Mouse (Mus musculus): ENCODE data around the gene Onecut1. TPM values are rescaled to one million over a fixed set of nuclear protein-coding genes. Genes with fewer than 3 reads are reported as not detected.

Gene Onecut1
- total and polyA plus RNA-seq, 2 experiments from 2014 or later = 2.6 to 4.2 TPM

- H3K9me3 ChIP-seq (ENCODE audit: low read length) = no peaks in the 10 kb centered on the region
These were observed 48.6 kb downstream of the Onecut1 start for GRCm38 (mm10) chr9:74910226-74910759.

GRCm38 (mm10) chr9:74911430-74911829 is 49.7 kb downstream of the Onecut1 start:
- no peaks in the 10 kb centered on the region for H3K27me3 ChIP-seq (ENCODE audit: insufficient read depth, low read length)
- no peak for DNase-seq (ENCODE audit: low spot score)
- no peak for TF ChIP-seq CTCF (IDR thresholded peaks at IDR 0.05; ENCODE audit: low read depth)
- H3K4me3 ChIP-seq (ENCODE audit: low read length) = no peak overlapping the region
- no peaks in the 10 kb centered on the region for H3K4me1 ChIP-seq (ENCODE audit: insufficient read depth, low read length)
- H3K4me2 ChIP-seq (ENCODE audit: low read depth, low read length) = no peak overlapping the region
- 0 out of 2 replicates have a peak overlapping the region, but pooled peaks have one; percentile 5 for H3K9ac ChIP-seq (replicated peaks; ENCODE audit: low read length)
- 62% methylated on average over 4 of the region's 4 CpGs for WGBS
- H3K36me3 ChIP-seq (ENCODE audit: insufficient read depth, low read length) = no peaks in the 10 kb centered on the region
- H3K27ac ChIP-seq = no peak overlapping the region
- H3K9me3 ChIP-seq (ENCODE audit: low read length) = no peaks in the 10 kb centered on the region
- ATAC-seq = no peak

More at GRCm38 (mm10) chr9:74910226-74910759, 48.6 kb downstream of the Onecut1 start:
- DNase-seq (ENCODE audit: low spot score) (no peak), ATAC-seq (no peak)
- no peaks in the 10 kb centered on the region for H3K4me1 ChIP-seq (ENCODE audit: insufficient read depth, low read length)
- WGBS = 86% methylated on average over 6 of the region's 6 CpGs
- TF ChIP-seq CTCF (IDR thresholded peaks at IDR 0.05; ENCODE audit: low read depth) = no peak
- H3K9ac ChIP-seq (replicated peaks; ENCODE audit: low read length) = no peak overlapping the region
- no peak overlapping the region for H3K4me3 ChIP-seq (ENCODE audit: low read length)
- no peaks in the 10 kb centered on the region for H3K27me3 ChIP-seq (ENCODE audit: insufficient read depth, low read length)
- no peaks in the 10 kb centered on the region for H3K36me3 ChIP-seq (ENCODE audit: insufficient read depth, low read length)
- no peak overlapping the region for H3K27ac ChIP-seq
- no peak overlapping the region for H3K4me2 ChIP-seq (ENCODE audit: low read depth, low read length)

DNA sequence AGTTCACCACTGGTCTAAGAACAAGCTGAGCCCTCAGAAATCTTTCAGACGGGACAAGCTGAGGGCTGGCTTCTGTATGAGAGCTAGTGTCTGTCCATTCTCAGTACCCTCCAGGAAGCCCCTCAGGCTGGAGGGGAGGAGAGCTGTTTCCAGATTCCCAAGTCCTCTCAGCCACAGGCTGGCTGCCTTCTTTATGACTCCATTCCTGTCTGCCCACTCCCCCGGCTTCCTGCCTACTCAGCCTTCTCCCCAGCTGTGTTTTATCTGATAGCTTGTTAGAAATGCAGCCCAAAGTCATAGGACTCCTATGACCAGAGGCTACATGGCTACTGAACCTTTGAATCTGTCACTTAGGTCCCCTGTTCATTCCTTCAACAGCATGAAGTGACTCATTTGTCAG is 50.2 kb downstream of the Onecut1 start:
- no peak overlapping the region for H3K4me2 ChIP-seq (ENCODE audit: low read depth, low read length)
- H3K9ac ChIP-seq (replicated peaks; ENCODE audit: low read length) = 0 out of 2 replicates have a peak overlapping the region, but pooled peaks have one; percentile 5
- H3K36me3 ChIP-seq (ENCODE audit: insufficient read depth, low read length) = no peaks in the 10 kb centered on the region
- H3K27me3 ChIP-seq (ENCODE audit: insufficient read depth, low read length) = no peaks in the 10 kb centered on the region
- H3K4me3 ChIP-seq (ENCODE audit: low read length) = no peak overlapping the region
- H3K27ac ChIP-seq = no peak overlapping the region
- TF ChIP-seq CTCF (IDR thresholded peaks at IDR 0.05; ENCODE audit: low read depth) = no peak
- H3K4me1 ChIP-seq (ENCODE audit: insufficient read depth, low read length) = no peaks in the 10 kb centered on the region
- DNase-seq (ENCODE audit: low spot score) = no peak
- H3K9me3 ChIP-seq (ENCODE audit: low read length) = no peaks in the 10 kb centered on the region
- no peak for ATAC-seq
- WGBS = 48% methylated on average over 2 of the region's 2 CpGs

DNA sequence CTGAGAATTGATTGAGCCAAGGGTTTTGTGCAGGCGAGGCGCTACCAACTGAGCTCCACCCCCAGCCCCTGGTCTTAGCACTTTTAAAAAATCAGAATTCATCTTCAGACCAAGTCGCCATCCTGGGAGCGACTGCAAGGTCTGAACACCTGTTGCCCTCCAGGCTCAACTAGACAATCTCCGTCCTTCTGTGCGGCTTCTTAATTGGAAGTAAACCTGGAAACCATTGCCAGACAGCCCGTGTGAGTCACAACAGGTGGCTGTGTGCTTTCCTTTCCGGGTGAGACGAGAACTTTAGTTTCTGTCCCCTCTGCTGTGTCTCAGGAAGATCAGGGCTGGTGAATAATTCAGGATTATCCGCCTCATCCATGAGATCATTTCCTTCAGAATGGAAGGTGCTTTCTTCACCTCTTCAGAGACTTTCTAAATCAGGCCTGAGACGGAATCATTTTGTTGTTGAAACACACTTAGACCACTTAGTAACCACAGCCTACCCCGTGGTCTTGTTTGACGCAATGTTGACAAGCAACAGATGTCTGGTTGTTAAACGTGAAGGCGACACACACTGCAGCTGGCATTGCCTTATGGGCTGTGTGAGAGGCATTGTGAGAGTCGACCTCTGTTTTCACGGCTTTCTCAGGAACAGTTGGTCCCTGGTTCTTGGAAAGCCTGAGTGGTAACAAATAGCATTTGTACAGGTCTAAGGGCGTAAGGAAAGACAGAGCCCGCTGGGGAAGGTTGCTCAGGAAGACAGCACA is 51.1 kb downstream of the Onecut1 start:
- no peaks in the 10 kb centered on the region for H3K9me3 ChIP-seq (ENCODE audit: low read length)
- H3K9ac ChIP-seq (replicated peaks; ENCODE audit: low read length) = no peak overlapping the region
- WGBS = 52% methylated on average over 19 of the region's 19 CpGs
- H3K4me2 ChIP-seq (ENCODE audit: low read depth, low read length) = no peak overlapping the region
- DNase-seq (ENCODE audit: low spot score) (no peak), ATAC-seq (no peak)
- H3K36me3 ChIP-seq (ENCODE audit: insufficient read depth, low read length) = no peaks in the 10 kb centered on the region
- no peak overlapping the region for H3K27ac ChIP-seq
- TF ChIP-seq CTCF (IDR thresholded peaks at IDR 0.05; ENCODE audit: low read depth) = no peak
- no peaks in the 10 kb centered on the region for H3K4me1 ChIP-seq (ENCODE audit: insufficient read depth, low read length)
- no peak overlapping the region for H3K4me3 ChIP-seq (ENCODE audit: low read length)
- H3K27me3 ChIP-seq (ENCODE audit: insufficient read depth, low read length) = no peaks in the 10 kb centered on the region

DNA sequence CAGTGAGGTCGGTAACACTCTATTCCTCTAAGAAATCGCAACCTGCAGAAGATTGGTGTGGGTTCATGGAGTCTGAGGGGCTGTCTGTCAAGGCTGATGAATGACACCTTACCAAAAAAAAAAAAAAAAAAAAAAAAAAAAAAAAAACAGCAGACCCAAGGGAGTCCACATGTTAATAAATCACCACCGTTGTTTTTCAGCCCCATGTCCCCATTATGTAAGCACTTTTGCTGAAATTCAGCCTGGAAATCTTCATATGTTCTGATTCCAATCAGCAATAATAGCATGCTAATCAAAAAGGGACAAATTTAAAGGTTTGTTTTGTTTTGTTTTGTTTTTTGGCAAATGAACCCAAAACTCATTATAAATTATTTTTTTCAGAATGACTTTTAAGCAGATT is 53.9 kb downstream of the Onecut1 start:
- Histone ChIP-seq H3K27me3 (ENCODE audit: insufficient read depth, low read length) (no peaks in the 10 kb centered on the region), H3K27ac (no peak overlapping the region), H3K4me1 (ENCODE audit: insufficient read depth, low read length) (no peaks in the 10 kb centered on the region), H3K4me2 (ENCODE audit: low read depth, low read length) (no peak overlapping the region), H3K36me3 (ENCODE audit: insufficient read depth, low read length) (no peaks in the 10 kb centered on the region), H3K9me3 (ENCODE audit: low read length) (no peaks in the 10 kb centered on the region), H3K4me3 (ENCODE audit: low read length) (no peak overlapping the region), H3K9ac (replicated peaks; ENCODE audit: low read length) (no peak overlapping the region)
- DNase-seq (ENCODE audit: low spot score) (no peak), ATAC-seq (no peak)
- 89% methylated on average over 3 of the region's 3 CpGs for WGBS
- TF ChIP-seq CTCF (IDR thresholded peaks at IDR 0.05; ENCODE audit: low read depth) = no peak

DNA sequence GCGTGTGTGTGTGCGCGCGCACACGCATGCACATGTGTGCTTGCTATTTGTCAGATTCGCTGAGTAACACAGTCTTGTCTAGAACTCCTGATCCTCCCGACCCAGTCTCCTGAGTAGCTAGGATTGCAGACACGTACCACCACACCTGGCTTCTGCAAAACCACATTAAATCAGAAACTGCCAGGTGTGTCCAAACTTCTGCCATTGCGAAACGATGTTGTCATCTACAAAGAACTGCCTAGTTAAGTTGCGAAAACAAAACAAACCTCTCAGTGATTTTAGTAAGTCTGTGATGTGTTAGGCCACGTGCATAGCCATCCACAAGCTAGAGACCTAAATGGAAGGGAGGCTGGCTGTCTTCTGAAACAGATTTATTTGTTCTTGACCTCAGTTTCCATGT is 58.7 kb downstream of the Onecut1 start:
- Histone ChIP-seq H3K4me2 (ENCODE audit: low read depth, low read length) (no peak overlapping the region), H3K9me3 (ENCODE audit: low read length) (no peaks in the 10 kb centered on the region), H3K36me3 (ENCODE audit: insufficient read depth, low read length) (no peaks in the 10 kb centered on the region), H3K4me1 (ENCODE audit: insufficient read depth, low read length) (peaks cover 11% of the 10 kb centered on the region; the same call in 1 of the 2 replicates), H3K27ac (no peak overlapping the region), H3K4me3 (ENCODE audit: low read length) (no peak overlapping the region), H3K27me3 (ENCODE audit: insufficient read depth, low read length) (no peaks in the 10 kb centered on the region), H3K9ac (replicated peaks; ENCODE audit: low read length) (no peak overlapping the region)
- DNase-seq (ENCODE audit: low spot score) (no peak), ATAC-seq (no peak)
- WGBS = 94% methylated on average over 12 of the region's 12 CpGs
- no peak for TF ChIP-seq CTCF (IDR thresholded peaks at IDR 0.05; ENCODE audit: low read depth)

GRCm38 (mm10) chr9:74921422-74921821 is 59.7 kb downstream of the Onecut1 start:
- Histone ChIP-seq H3K9me3 (ENCODE audit: low read length) (no peaks in the 10 kb centered on the region), H3K4me3 (ENCODE audit: low read length) (no peak overlapping the region), H3K27me3 (ENCODE audit: insufficient read depth, low read length) (no peaks in the 10 kb centered on the region), H3K9ac (replicated peaks; ENCODE audit: low read length) (no peak overlapping the region), H3K36me3 (ENCODE audit: insufficient read depth, low read length) (no peaks in the 10 kb centered on the region), H3K27ac (no peak overlapping the region), H3K4me1 (ENCODE audit: insufficient read depth, low read length) (peaks cover 12% of the 10 kb centered on the region; the same call in 1 of the 2 replicates), H3K4me2 (ENCODE audit: low read depth, low read length) (no peak overlapping the region)
- 80% methylated on average over 1 of the region's 1 CpGs for WGBS
- DNase-seq (ENCODE audit: low spot score) (no peak), ATAC-seq (no peak)
- no peak for TF ChIP-seq CTCF (IDR thresholded peaks at IDR 0.05; ENCODE audit: low read depth)
